Mouse (Mus musculus) myocyte (in vitro differentiated cells): ENCODE data around the gene Spata31d1b.

Experiments
- CEBPB ChIP-seq: IDR thresholded peaks from 2 replicates; pipeline ENCODE4 v1.6.1; 2011; ENCODE audit warnings: mild to moderate bottlenecking, moderate library complexity; ENCODE audit not compliant: poor library complexity, insufficient read depth, severe bottlenecking
- MAX ChIP-seq: IDR thresholded peaks from one replicate; pipeline ENCODE4 v1.6.1; 2011; ENCODE audit warnings: low read depth, mild to moderate bottlenecking, control low read depth
- POLR2A ChIP-seq: IDR thresholded peaks from one replicate; pipeline ENCODE4 v1.6.1; 2011; ENCODE audit warnings: low read depth, mild to moderate bottlenecking, control low read depth, moderate library complexity; ENCODE audit not compliant: insufficient read length
- USF1 ChIP-seq: IDR thresholded peaks from one replicate; pipeline ENCODE4 v1.6.1; 2011; ENCODE audit warnings: low read depth, mild to moderate bottlenecking, control low read depth, moderate library complexity

DNA sequence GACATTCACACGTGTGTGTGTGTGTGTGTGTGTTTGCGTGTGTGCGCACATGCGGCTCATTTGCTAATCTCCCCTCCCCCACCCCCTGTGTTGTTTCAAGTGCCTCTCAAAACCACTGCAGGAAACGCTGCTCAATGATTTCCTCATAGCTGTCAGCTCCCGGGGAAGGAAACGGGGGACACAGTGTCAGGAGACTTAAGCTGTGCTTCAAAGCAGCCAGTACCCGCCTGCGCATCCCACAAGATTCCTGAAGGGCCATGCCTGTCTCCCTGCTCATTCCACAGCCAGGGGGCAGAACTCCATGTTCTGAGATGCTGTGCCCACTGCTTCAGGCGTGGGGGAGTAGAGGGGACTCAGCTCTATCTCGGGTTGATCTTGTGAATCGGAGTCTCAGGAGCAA, 7.5 kb upstream of the Spata31d1b start:
- no peak for TF ChIP-seq USF1
- TF ChIP-seq CEBPB: no peak
- TF ChIP-seq MAX: no peak
- TF ChIP-seq POLR2A: no peak
